Mouse (Mus musculus) kidney, adult 2 months (tissue): ENCODE measurements at regions not wholly inside any gene's neighbourhood (a gene's known extent, or its start where the extent isn't known, plus 50 kb on each side); places are given as distances from the start of the nearest gene placed in this dataset.

Experiments used
- DNase-seq: peaks from one replicate; pipeline ENCODE4 v3.0.0; 2021
- H3K27ac ChIP-seq: fragments of 200-500 bp; 2 replicates; pipeline ENCODE4 v1.5.1; 2012; ENCODE audit warnings: low read depth, low read length, control low read depth, inconsistent platforms; ENCODE audit not compliant: insufficient read depth
- H3K27me3 ChIP-seq: fragments of 200-500 bp; replicated peaks from 2 replicates; pipeline ENCODE4 v1.6.1; 2012; ENCODE audit warnings: mild to moderate bottlenecking, moderate library complexity, low read length, inconsistent platforms; ENCODE audit not compliant: control insufficient read depth, insufficient read depth
- H3K36me3 ChIP-seq: fragments of 200-500 bp; 2 replicates; pipeline ENCODE4 v1.6.1; 2012; ENCODE audit warnings: mild to moderate bottlenecking, moderate library complexity, low read length, inconsistent platforms; ENCODE audit not compliant: control insufficient read depth, insufficient read depth
- H3K4me1 ChIP-seq: fragments of 200-500 bp; 2 replicates; pipeline ENCODE4 v1.6.1; 2011; ENCODE audit warnings: low read length; ENCODE audit not compliant: control insufficient read depth, insufficient read depth
- H3K4me3 ChIP-seq: fragments of 200-500 bp; 2 replicates; pipeline ENCODE4 v1.5.1; 2011; ENCODE audit warnings: mild to moderate bottlenecking, low read depth, low read length, control low read depth; ENCODE audit not compliant: insufficient read depth
- CTCF ChIP-seq: fragments of 200-500 bp; conservative IDR thresholded peaks from 2 replicates; pipeline ENCODE4 v1.5.1; 2011; ENCODE audit warnings: low read depth, mild to moderate bottlenecking, control low read depth, low read length, moderate library complexity, mixed read lengths; ENCODE audit not compliant: insufficient read depth, insufficient read length
- POLR2A ChIP-seq: fragments of 200-500 bp; IDR thresholded peaks from one replicate; pipeline ENCODE4 v1.6.1; 2011; ENCODE audit warnings: low read depth, low read length, control low read depth
- WGBS: fragments of 180-500 bp; shearing (Covaris S2); methylation state at CpG from one replicate; pipeline ENCODE4 v1.1.7; 2018; 5-methylcytosine and 5-hydroxymethylcytosine counted together

DNA sequence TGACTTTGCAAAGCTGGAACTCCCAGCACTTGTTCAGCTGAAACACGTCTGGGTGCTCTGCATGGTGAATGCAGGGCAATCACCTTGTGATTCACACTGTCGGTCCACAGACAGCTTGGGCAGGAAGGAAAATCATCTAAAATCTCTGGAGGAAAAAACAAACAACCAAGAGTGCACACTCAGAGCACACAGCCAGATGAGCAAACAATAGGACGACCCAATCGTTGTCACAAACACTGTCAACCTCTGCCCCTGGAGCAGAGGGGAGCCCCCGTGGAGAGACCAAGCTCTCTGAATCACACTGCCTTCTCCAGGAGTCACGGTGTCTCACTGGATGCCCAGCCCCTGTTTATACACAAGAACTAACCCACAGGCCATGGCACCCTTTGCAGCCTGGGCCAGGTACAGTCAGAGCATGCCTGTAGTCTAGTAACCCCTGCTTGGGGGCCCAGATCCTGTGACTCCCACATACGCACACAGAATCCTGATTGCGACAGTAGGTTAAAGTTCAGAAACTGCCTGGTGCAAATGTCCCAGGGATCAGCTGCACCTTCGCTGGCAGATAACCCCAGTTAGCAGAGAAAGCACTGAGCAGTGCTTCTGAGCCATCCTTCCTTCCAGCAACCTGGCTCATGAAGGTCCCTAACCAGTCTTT lies 63.0 kb upstream of the Rreb1 start:
- TF ChIP-seq POLR2A (no peak), CTCF (no peak)
- Histone ChIP-seq H3K36me3 (no peaks in the 10 kb centered on the region), H3K27me3 (no peaks in the 10 kb centered on the region), H3K4me3 (no peak overlapping the region), H3K4me1 (no peaks in the 10 kb centered on the region), H3K27ac (no peak overlapping the region)
- DNase-seq, result peak; percentile 41
- 49% methylated on average over 9 of the region's 9 CpGs for WGBS

DNA sequence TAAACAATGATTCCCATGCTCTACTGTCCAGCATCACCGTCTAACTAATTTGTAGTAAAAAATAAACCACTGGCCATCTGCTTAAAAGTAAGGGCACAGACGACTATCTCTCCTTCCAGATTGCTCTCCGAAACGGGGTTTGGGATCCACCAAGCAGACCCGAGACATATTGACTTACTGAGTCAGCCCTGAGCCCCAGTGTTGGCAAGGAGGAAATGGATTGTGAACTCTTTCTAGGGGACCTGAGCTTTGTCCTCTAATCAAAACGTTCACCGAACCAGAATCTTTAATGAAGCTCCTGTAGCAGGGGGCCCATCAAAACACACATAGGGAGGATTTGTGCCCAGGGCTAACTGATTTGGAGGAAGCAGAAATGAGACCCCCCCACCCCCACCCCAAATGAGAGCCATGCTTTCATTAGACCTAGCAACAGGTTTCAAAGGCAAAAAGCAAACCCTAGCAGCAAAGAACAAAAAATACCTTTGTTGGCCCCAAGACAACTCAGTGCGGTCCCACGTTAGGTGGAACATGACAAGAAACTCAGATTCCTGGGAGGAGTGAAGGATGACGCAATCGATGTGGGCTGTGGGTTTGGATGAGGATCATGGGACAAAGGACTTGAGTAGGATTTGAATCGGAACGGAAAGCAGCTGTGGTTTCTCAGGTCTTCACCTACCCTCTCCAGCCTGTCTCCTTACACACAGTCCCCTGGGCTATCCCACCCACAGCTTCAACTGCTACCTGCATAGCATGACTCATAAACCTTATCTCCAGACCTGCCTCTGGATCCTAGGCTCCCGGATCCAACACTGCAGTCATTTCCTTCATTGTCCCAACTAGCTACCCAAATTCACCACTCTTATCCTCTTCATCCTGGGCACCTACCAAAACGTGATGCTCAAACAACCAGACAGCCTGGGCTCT lies 62.2 kb upstream of the Rreb1 start:
- Histone ChIP-seq H3K27ac (no peak overlapping the region), H3K36me3 (no peaks in the 10 kb centered on the region), H3K27me3 (no peaks in the 10 kb centered on the region), H3K4me1 (no peaks in the 10 kb centered on the region), H3K4me3 (no peak overlapping the region)
- DNase-seq, result no peak
- 78% methylated on average over 15 of the region's 15 CpGs for whole genome bisulfite sequencing
- TF ChIP-seq CTCF (no peak), POLR2A (no peak)

DNA sequence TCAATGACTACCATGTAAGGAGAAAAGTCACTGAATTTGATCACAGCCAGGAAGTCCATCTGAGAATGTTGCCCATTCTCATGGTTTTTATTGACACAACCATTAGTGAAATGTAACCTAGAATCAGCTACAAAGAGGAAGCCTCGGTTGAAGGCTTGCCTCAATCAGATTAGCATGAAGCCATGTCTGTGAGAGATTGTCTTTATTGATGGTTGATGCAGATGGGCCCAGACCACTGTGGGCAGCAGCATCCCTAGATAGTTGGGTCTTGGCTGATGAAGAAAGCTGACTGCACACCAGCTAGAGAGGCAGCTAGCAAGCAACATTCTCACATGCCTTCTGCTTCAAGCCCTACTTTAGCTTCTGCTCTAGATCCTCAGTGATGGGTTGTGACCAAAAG lies 60.4 kb upstream of the Rreb1 start:
- TF ChIP-seq CTCF (no peak), POLR2A (no peak)
- 82% methylated on average over 1 of the region's 1 CpGs for WGBS
- Histone ChIP-seq H3K4me1 (no peaks in the 10 kb centered on the region), H3K27ac (no peak overlapping the region), H3K27me3 (no peaks in the 10 kb centered on the region), H3K36me3 (no peaks in the 10 kb centered on the region), H3K4me3 (no peak overlapping the region)
- DNase-seq, result no peak

DNA sequence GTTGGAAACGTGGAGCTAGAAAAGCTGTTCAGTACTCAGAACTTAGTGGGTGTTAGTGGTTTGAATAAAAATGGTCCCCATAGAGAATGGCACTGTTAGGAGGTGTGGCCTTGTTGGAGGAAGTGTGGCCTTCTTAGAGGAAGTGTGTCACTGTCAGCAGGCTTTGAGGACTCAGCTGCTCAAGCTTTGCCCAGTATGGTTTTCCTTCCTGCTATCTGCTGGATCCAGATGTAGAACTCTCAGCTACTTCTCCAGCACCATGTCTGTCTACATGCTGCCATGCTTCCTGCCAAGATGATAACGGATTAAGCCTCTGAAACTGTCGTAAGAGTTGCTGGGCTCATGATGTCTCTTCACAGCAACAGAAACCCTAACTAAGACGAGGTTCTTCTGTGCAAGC lies 59.8 kb upstream of the Rreb1 start:
- no peak for TF ChIP-seq POLR2A
- no peak for TF ChIP-seq CTCF
- Histone ChIP-seq H3K4me3 (no peak overlapping the region), H3K4me1 (no peaks in the 10 kb centered on the region), H3K27me3 (no peaks in the 10 kb centered on the region), H3K27ac (no peak overlapping the region), H3K36me3 (no peaks in the 10 kb centered on the region)
- DNase-seq, result no peak
- 78% methylated on average over 4 of the region's 4 CpGs for WGBS
